Mouse (Mus musculus) heart, embryonic 13.5 days (tissue): ENCODE data around the gene Slc41a3. TPM values are rescaled to one million over a fixed set of nuclear protein-coding genes. Genes with fewer than 3 reads are reported as not detected.

Experiments used
- ATAC-seq: fragments of 200-750 bp; cut with Nextera tagmentation; 2 replicates; pipeline ENCODE4 v1.8.0; 2017; ENCODE audit warnings: moderate TSS enrichment; ENCODE audit not compliant: insufficient number of reproducible peaks, low FRiP score, low TSS enrichment; ENCODE audit errors: extremely low read depth
- H3K27ac ChIP-seq: fragments of 300-500 bp; sonication (generic); replicated peaks from 2 replicates; pipeline ENCODE4 v1.5.1; 2015; ENCODE audit warnings: moderate library complexity, mild to moderate bottlenecking, inconsistent platforms
- H3K27me3 ChIP-seq: fragments of 300-500 bp; sonication (generic); replicated peaks from 2 replicates; pipeline ENCODE4 v1.6.1; 2015; ENCODE audit warnings: mild to moderate bottlenecking, inconsistent platforms
- H3K36me3 ChIP-seq: fragments of 300-500 bp; sonication (generic); 2 replicates; pipeline ENCODE4 v1.6.1; 2015; ENCODE audit warnings: mild to moderate bottlenecking, inconsistent platforms
- H3K4me1 ChIP-seq: fragments of 300-500 bp; sonication (generic); 2 replicates; pipeline ENCODE4 v1.6.1; 2015; ENCODE audit warnings: inconsistent platforms
- H3K4me2 ChIP-seq: fragments of 300-500 bp; sonication (generic); 2 replicates; pipeline ENCODE4 v1.6.1; 2015; ENCODE audit warnings: inconsistent platforms, mild to moderate bottlenecking, moderate library complexity
- H3K4me3 ChIP-seq: fragments of 300-500 bp; sonication (generic); 2 replicates; pipeline ENCODE4 v1.5.1; 2015; ENCODE audit warnings: moderate library complexity, mild to moderate bottlenecking, inconsistent platforms
- H3K9ac ChIP-seq: fragments of 300-500 bp; sonication (generic); 2 replicates; pipeline ENCODE4 v1.6.1; 2015; ENCODE audit warnings: inconsistent platforms, mild to moderate bottlenecking, moderate library complexity
- H3K9me3 ChIP-seq: fragments of 300-500 bp; sonication (generic); 2 replicates; pipeline ENCODE4 v1.6.1; 2016; ENCODE audit warnings: inconsistent platforms
- WGBS: fragments of 180-500 bp; shearing (Covaris S2); methylation state at CpG from one replicate; pipeline ENCODE4 v1.1.7; 2015; ENCODE audit warnings: mixed read lengths; 5-methylcytosine and 5-hydroxymethylcytosine counted together
- polyA plus RNA-seq: library from polyadenylated mRNA; unstranded; fragments of >200 nt; fragmentation: Nextera tagmentation; extraction: Ambion mirVana; gene quantifications from 2 replicates; pipeline ENCODE4 v1.2.1, GENCODE M21; 2015

The Slc41a3 gene
- polyA plus RNA-seq, 1 experiment from 2014 or later: 12.1 TPM

DNA sequence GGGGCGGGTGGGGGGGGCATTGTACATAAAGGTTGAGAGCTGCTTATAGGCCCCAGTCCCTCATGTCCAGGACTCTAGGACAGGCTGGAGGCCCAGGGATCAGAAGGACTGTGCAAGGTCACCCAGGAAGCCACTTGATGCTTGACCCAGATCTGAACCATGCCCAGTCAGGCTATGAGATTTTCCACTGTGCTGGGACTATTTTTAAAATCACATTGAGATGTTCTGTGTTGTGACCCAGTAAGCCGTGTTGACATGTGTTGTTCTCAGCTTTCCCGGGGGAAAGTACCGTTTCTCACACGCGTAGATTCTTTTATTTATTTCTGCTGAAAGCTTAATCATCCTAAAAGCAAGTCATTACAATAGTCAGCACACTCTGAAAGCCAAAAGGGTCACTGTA, 11.5 kb downstream of the Slc41a3 start:
- ATAC-seq: no peak

DNA sequence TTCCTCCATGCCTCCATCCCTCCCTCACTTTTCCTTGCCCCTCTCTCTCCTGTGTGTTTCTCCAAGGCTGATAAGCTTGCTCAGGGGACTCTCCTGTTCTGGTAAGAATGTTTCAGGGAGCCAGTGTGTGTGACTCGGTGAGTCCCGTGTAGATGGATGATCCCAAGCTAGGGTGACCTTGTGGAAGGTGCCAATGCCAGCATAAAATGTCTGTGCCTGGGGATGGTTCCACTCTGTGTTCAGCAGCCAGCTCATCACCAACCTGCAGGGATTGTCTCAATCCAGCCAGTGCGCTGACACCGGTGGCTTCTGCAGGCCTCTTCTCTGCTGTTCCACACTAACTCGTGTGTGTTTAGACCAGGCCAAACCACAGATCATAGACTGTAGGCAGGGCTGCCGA, 12.0 kb downstream of the Slc41a3 start:
- Histone ChIP-seq H3K27me3 (no peaks in the 10 kb centered on the region; the same call in 1 of the 2 replicates), H3K4me1 (peaks cover 74% of the 10 kb centered on the region), H3K4me2 (no peak overlapping the region), H3K4me3 (no peak overlapping the region), H3K36me3 (0 out of 2 replicates have a peak, but pooled peaks cover 3% of the 10 kb centered on the region), H3K9ac (peak overlapping the region; percentile 14; the same call in 1 of the 2 replicates), H3K9me3 (no peaks in the 10 kb centered on the region), H3K27ac (peak overlapping the region; percentile 94)
- 64% methylated on average over 6 of the region's 6 CpGs for whole genome bisulfite sequencing
- ATAC-seq: no peak

More for the DNA sequence above, 11.5 kb downstream of the Slc41a3 start:
- WGBS: 50% methylated on average over 6 of the region's 6 CpGs
- Histone ChIP-seq H3K36me3 (0 out of 2 replicates have a peak, but pooled peaks cover 3% of the 10 kb centered on the region), H3K4me1 (peaks cover 69% of the 10 kb centered on the region), H3K27me3 (no peaks in the 10 kb centered on the region; the same call in 1 of the 2 replicates), H3K9me3 (no peaks in the 10 kb centered on the region), H3K27ac (peak overlapping the region; percentile 94), H3K9ac (no peak overlapping the region), H3K4me2 (no peak overlapping the region), H3K4me3 (no peak overlapping the region)

DNA sequence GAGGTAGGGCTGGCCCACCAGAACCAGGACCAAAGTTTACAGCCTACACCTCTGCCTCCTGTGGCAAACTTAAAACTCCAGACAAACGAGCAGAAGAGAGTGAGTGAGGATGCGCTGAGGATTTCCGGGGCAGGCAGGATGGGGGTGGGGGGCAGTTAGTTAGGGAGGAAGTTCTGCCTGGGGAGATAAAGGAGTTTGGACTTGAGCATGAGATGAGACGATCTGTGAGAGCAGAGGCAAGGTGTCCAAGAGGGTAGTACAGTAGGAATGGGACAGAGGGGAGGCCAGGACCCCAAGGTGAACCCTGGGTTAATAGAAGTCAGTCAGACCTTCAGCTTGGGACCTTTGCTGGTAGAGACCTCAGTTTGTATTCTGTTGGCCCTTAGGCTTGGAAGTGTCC, 13.7 kb downstream of the Slc41a3 start:
- Histone ChIP-seq H3K9me3 (no peaks in the 10 kb centered on the region), H3K9ac (peak overlapping the region; percentile 60), H3K27ac (peak overlapping the region; percentile 69), H3K36me3 (no peaks in the 10 kb centered on the region), H3K4me2 (0 out of 2 replicates have a peak overlapping the region, but pooled peaks have one; percentile 50), H3K4me3 (no peak overlapping the region), H3K27me3 (no peaks in the 10 kb centered on the region), H3K4me1 (peaks cover 91% of the 10 kb centered on the region)
- WGBS: 49% methylated on average over 4 of the region's 4 CpGs
- ATAC-seq: no peak

DNA sequence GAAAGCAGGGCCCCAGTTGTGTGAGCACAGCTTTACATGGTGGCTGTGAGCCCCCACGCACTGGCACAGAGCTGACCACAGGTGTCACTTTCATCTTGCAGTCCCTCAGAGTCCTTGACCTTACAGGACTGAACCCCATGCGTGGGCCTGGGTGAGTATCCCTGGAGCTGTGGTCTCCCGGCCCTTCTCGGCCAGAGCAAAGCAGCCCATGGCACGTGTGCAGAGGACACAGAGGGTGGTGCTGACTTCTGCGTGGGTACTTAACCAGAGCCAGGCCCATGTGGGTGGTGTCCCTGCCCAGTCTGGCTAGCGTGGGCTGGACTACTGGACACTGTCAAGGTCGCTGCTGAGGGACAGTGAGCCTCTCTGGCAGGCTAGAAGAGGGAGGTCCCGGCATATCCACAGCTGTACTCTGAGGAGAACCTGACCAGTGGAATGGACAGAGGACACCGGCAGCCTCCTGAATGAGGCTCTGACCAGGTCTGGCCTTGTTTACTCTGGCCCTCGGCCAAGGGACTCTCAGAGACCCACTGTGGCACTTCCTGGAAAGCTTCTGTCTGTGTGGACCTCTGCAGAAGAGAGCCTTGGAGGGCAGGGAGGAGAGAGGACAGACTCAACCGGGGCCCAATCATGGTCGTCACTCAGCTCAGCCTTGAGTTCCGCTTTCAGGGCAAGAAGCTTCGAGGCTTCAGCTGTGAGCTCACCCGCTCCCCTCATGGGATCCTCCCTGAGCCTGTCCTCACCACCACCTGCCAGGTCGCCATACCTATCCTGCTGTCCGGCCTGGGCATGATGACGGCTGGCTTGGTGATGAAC, 14.5 kb downstream of the Slc41a3 start:
- Histone ChIP-seq H3K4me2 (peak overlapping the region; percentile 50), H3K4me1 (peaks cover 98% of the 10 kb centered on the region), H3K4me3 (no peak overlapping the region), H3K27me3 (no peaks in the 10 kb centered on the region), H3K36me3 (no peaks in the 10 kb centered on the region), H3K9ac (peak overlapping the region; percentile 60), H3K27ac (peak overlapping the region; percentile 69), H3K9me3 (no peaks in the 10 kb centered on the region)
- 46% methylated on average over 19 of the region's 19 CpGs for WGBS
- peak; percentile 25; the same call in 1 of the 2 replicates for ATAC-seq

DNA sequence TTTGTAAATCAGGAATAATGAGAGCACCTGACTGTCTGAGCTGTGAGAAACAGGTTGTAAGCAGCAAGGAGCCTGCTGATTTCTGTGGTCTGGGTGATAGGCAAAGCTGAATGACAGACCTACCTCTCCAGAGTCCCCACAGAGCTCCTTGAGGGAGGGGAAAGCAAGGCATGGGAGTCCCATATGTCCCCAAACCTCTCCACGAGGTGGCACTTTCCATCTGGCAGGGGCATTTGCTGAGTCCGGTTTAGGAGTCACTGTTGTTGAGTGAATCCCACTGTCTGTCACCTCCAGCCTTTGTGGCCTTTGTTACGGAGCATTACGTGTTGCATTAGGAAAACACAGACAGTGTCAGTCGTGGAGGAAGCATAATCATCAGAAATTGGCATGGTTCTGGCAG, 15.4 kb downstream of the Slc41a3 start:
- Histone ChIP-seq H3K9ac (peak overlapping the region; percentile 60), H3K9me3 (no peaks in the 10 kb centered on the region), H3K4me3 (no peak overlapping the region), H3K27me3 (no peaks in the 10 kb centered on the region), H3K36me3 (no peaks in the 10 kb centered on the region), H3K27ac (no peak overlapping the region), H3K4me2 (peak overlapping the region; percentile 50; the same call in 1 of the 2 replicates), H3K4me1 (peaks cover 98% of the 10 kb centered on the region)
- 73% methylated on average over 5 of the region's 5 CpGs for WGBS
- no peak for ATAC-seq

DNA sequence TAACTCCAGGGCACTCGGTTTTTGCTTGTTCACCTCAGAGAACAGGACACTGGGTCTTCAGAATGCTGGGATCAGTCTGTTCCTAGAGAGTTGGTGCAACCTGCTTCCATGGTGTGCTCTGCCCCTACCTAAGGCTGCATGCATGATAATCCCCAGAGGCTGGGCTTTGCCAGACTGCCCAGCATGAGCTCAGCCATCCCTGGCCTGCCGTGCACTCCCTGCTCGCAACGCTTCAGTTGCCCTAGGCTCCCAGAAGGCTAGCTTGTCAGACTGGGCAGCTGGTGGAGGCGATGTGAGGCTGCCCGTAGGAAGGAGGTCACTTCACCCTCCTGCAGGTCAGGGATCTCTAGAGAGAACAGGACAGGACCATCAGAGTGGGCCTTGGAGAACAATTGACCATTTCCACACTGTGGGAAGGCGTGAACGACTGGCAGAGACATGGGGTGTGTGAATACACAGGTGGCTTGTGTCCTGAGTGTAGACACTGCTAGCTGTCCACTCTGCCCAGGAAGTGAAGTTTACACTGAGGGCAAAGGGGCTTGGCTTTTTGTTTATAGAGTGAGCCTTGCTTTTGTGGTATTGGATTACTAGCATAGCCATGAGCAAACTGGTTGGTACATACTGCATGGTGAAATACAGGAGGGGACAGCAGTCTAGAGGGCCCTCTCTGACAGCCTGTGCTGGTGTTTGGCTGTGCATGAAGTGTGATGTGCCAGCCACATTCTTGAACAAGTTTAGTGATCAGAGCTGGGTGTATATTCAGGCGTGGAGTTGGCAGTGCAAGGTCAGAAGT, 16.5 kb downstream of the Slc41a3 start:
- peak overlapping the region; percentile 32; the same call in 1 of the 2 replicates for H3K4me2 ChIP-seq
- H3K9me3 ChIP-seq: no peaks in the 10 kb centered on the region
- WGBS: 59% methylated on average over 9 of the region's 9 CpGs
- ATAC-seq: no peak
- H3K4me3 ChIP-seq: no peak overlapping the region
- H3K4me1 ChIP-seq: peaks cover 95% of the 10 kb centered on the region
- H3K9ac ChIP-seq: peak overlapping the region; percentile 42
- H3K27me3 ChIP-seq: no peaks in the 10 kb centered on the region
- peaks cover 5% of the 10 kb centered on the region for H3K36me3 ChIP-seq
- peak overlapping the region; percentile 39 for H3K27ac ChIP-seq

DNA sequence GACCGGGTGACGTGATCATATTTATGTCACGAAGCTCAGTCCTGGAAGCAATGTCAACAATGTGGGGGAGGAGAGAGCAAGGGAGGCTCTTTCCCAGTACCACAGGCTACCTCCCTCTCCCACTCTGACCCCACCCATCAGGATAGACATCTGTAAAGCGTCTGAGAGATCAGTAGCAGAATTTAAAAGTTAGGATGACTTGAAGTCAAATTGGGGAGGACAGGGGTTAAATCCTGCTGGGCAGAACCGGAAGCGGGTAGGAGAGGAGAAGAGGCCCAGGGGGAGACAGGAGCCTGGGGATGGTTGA, 17.0 kb downstream of the Slc41a3 start:
- Histone ChIP-seq H3K36me3 (peaks cover 9% of the 10 kb centered on the region), H3K9me3 (no peaks in the 10 kb centered on the region), H3K9ac (peak overlapping the region; percentile 12; the same call in 1 of the 2 replicates), H3K27ac (0 out of 2 replicates have a peak overlapping the region, but pooled peaks have one; percentile 39), H3K4me1 (peaks cover 89% of the 10 kb centered on the region), H3K4me2 (peak overlapping the region; percentile 32; the same call in 1 of the 2 replicates), H3K4me3 (no peak overlapping the region), H3K27me3 (no peaks in the 10 kb centered on the region)
- ATAC-seq: no peak
- 48% methylated on average over 6 of the region's 6 CpGs for WGBS

DNA sequence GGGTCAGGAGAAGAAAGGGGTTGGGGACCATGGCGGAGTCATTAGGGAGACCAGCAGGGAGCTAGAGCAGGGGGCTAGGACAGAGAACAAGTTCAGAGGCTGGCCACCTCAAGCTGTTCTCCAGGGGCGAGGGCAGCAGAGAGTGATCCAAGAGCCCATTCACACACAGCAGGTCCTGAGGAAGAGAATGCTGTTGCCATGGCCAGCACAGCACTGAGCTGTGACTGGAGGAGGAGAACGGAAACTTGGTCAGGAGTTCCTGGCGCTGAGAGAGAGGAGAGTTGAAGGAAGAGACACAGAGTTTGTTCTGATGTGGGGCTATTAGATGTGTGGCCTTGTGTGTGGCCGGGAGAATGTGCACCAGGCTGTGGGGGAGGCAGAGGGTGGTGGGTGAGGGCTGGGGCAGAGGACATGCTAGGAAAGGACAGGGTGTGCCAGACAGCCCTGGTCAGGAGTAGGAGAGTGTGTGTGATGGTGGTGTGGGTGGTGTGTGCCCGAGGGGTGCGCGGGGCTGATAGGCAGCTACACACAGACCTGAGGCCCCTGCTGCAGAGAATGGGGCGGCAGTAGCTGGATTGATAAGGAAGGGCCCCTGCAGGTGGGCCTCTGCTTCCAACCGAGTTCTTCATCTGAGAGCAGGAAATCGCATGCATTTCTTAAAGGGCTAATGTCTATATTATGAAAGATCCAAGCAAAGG, 18.4 kb downstream of the Slc41a3 start:
- ATAC-seq: no peak
- H3K36me3 ChIP-seq: peaks cover 14% of the 10 kb centered on the region
- peaks cover 75% of the 10 kb centered on the region for H3K4me1 ChIP-seq
- H3K27ac ChIP-seq: peak overlapping the region; percentile 85
- peak overlapping the region; percentile 46 for H3K4me2 ChIP-seq
- no peaks in the 10 kb centered on the region for H3K27me3 ChIP-seq
- H3K9me3 ChIP-seq: no peaks in the 10 kb centered on the region
- H3K4me3 ChIP-seq: no peak overlapping the region
- peak overlapping the region; percentile 41 for H3K9ac ChIP-seq
- 14% methylated on average over 11 of the region's 11 CpGs for WGBS

DNA sequence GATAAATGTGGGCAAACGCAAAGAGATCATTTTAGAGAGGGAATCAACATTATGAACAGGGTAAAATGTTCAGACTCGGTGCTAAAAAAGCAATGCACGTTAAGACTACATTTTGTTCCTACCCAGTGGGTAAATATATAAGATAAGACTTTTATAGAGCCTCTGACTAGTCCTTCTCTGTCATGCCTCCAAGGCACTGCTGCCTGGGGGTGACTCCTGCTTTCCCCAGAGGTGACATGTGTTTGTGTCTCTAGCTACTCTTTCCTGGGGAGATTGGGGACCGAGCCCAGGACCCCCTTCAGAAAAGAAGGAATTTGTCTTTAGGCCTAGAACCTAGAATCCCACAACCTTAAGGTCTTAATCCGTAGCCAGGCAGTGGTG, 18.9 kb downstream of the Slc41a3 start:
- H3K4me1 ChIP-seq: peaks cover 70% of the 10 kb centered on the region
- WGBS: 60% methylated on average over 5 of the region's 5 CpGs

DNA sequence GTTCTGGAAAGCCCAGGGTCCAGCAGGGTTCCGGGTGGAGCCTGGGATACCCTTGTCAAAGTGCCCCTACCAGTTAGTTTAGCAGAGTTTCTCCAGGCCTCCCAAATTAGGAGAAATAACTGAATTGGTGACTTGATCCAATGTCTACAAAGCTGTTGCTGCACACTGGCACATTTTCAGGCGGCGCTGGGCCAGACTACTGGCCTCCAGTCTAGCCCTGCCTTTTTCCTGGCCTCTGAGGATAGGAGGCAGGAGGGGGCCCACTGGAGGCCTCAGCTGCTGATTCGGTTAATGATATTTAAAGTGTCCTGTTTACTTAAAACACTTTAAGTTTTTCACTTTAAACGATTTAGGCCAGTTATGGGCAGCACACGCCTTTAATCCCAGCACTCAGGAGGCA, 19.7 kb downstream of the Slc41a3 start:
- Histone ChIP-seq H3K9ac (no peak overlapping the region), H3K27ac (no peak overlapping the region; the same call in 1 of the 2 replicates), H3K27me3 (no peaks in the 10 kb centered on the region), H3K4me2 (no peak overlapping the region), H3K9me3 (no peaks in the 10 kb centered on the region), H3K4me3 (no peak overlapping the region), H3K4me1 (peaks cover 63% of the 10 kb centered on the region), H3K36me3 (peaks cover 14% of the 10 kb centered on the region)
- 69% methylated on average over 6 of the region's 6 CpGs for WGBS
- ATAC-seq: no peak

More for the DNA sequence above, 18.9 kb downstream of the Slc41a3 start:
- H3K27ac ChIP-seq: peak overlapping the region; percentile 85
- ATAC-seq: no peak
- H3K4me2 ChIP-seq: peak overlapping the region; percentile 46
- H3K9ac ChIP-seq: peak overlapping the region; percentile 41; the same call in 1 of the 2 replicates
- H3K9me3 ChIP-seq: no peaks in the 10 kb centered on the region
- H3K4me3 ChIP-seq: no peak overlapping the region
- H3K36me3 ChIP-seq: peaks cover 14% of the 10 kb centered on the region
- H3K27me3 ChIP-seq: no peaks in the 10 kb centered on the region

DNA sequence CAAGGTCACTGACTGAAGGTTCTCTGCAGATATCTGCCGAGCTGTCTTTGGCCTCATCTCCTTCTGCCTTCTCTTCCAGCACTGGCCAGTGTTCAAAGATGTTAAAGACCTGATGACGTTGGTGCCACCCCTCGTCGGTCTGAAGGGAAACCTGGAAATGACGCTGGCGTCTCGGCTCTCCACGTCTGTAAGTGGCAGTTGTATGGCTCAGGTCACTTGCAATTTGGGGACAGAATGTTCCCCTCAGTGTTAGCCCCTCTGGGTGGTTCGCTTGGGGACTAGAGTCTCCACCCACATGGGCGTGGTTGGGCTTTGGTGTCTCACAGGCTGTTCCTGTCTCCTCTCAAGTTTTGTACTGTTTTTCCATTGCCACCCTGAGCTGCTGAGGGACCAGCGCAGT, 20.2 kb downstream of the Slc41a3 start:
- Histone ChIP-seq H3K36me3 (peaks cover 16% of the 10 kb centered on the region), H3K4me1 (peaks cover 57% of the 10 kb centered on the region), H3K4me3 (no peak overlapping the region), H3K27me3 (no peaks in the 10 kb centered on the region), H3K27ac (no peak overlapping the region), H3K4me2 (peak overlapping the region; percentile 28; the same call in 1 of the 2 replicates), H3K9ac (peak overlapping the region; percentile 20; the same call in 1 of the 2 replicates), H3K9me3 (no peaks in the 10 kb centered on the region)
- WGBS: 57% methylated on average over 11 of the region's 11 CpGs
- no peak for ATAC-seq
